Mouse (Mus musculus): ENCODE results near the gene Tex33. TPM values are rescaled to one million over a fixed set of nuclear protein-coding genes. Genes with fewer than 3 reads are reported as not detected.

Tex33 gene
- total RNA-seq (2021): not detected
- long read RNA-seq, experiment 1: 0 reads
- long read RNA-seq, experiment 2: 0 reads

GRCm38 (mm10) chr15:78395478-78395962 lies at the start of gene Tex33:
TSS of gene Tex33 (minus strand) at chr15:78395912.
- DNase-seq: no peak

- DNase-seq: no peak
Measured at GRCm38 (mm10) chr15:78443857-78444256, 48.1 kb upstream of the Tex33 start.

GRCm38 (mm10) chr15:78442231-78442630 lies 46.5 kb upstream of the Tex33 start:
- no peak for DNase-seq

- DNase-seq: no peak
Measured at GRCm38 (mm10) chr15:78438973-78439372, 43.3 kb upstream of the Tex33 start.

GRCm38 (mm10) chr15:78438505-78438904 lies 42.8 kb upstream of the Tex33 start:
- no peak for DNase-seq

- no peak for DNase-seq
Measured at GRCm38 (mm10) chr15:78438018-78438394, 42.3 kb upstream of the Tex33 start.

GRCm38 (mm10) chr15:78437237-78438017 lies 41.7 kb upstream of the Tex33 start:
- peak; percentile 50 for DNase-seq

- DNase-seq: peak; percentile 91
Measured at GRCm38 (mm10) chr15:78436380-78437192, 40.9 kb upstream of the Tex33 start.

GRCm38 (mm10) chr15:78435681-78436080 lies 40.0 kb upstream of the Tex33 start:
- DNase-seq: no peak

GRCm38 (mm10) chr15:78434896-78435520 lies 39.3 kb upstream of the Tex33 start:
- no peak for DNase-seq

- DNase-seq: no peak
Measured at GRCm38 (mm10) chr15:78431541-78432121, 35.9 kb upstream of the Tex33 start.

GRCm38 (mm10) chr15:78430874-78431273 lies 35.2 kb upstream of the Tex33 start:
- no peak for DNase-seq

GRCm38 (mm10) chr15:78429871-78430622 lies 34.3 kb upstream of the Tex33 start:
- DNase-seq: no peak

GRCm38 (mm10) chr15:78429139-78429459 lies 33.4 kb upstream of the Tex33 start:
- DNase-seq: no peak

GRCm38 (mm10) chr15:78428391-78429138 lies 32.9 kb upstream of the Tex33 start, which contains the start of gene Kctd17:
TSS of gene Kctd17 (plus strand) at chr15:78428564.
- peak; percentile 77 for DNase-seq

GRCm38 (mm10) chr15:78425230-78425629 lies 29.5 kb upstream of the Tex33 start:
- no peak for DNase-seq

- no peak for DNase-seq
Measured at GRCm38 (mm10) chr15:78424507-78424906, 28.8 kb upstream of the Tex33 start.

- peak; percentile 89 for DNase-seq
Measured at GRCm38 (mm10) chr15:78422046-78422956, 26.6 kb upstream of the Tex33 start.

- no peak for DNase-seq
Measured at GRCm38 (mm10) chr15:78420395-78420794, 24.7 kb upstream of the Tex33 start.

- DNase-seq: no peak
Measured at GRCm38 (mm10) chr15:78416937-78417336, 21.2 kb upstream of the Tex33 start.
